Mouse (Mus musculus) gastrocnemius, postnatal 4 days (tissue): ENCODE measurements around the gene Yy1. TPM values are rescaled to one million over a fixed set of nuclear protein-coding genes. Genes with fewer than 3 reads are reported as not detected.
A peak's percentile ranks its signal among the peaks of the same experiment; 100 is the strongest.
"Not testable (repeated sequence)": the region's sequence is repeated elsewhere in the genome, so short reads cannot be mapped to it uniquely, and the experiment has no call there.

ENCODE experiments used
- DNase-seq, 2 experiments: peaks; one replicate each; pipeline ENCODE4 v3.0.0; 2021 to 2022; ENCODE audit warnings: low spot score in 2 of 2, mixed read lengths in 2 of 2
- total RNA-seq, 2 experiments: library from RNA; stranded (reverse); gene quantifications; 2 replicates each; pipeline ENCODE4 v1.2.3; 2021

The Yy1 gene
- total RNA-seq, 2 experiments from 2014 or later, result 36.7 to 43.8 TPM

- DNase-seq, result no peak
Measured at GRCm38 (mm10) chr12:108825561-108826224, 32.9 kb downstream of the Yy1 start.

GRCm38 (mm10) chr12:108826282-108826957, 33.6 kb downstream of the Yy1 start:
- no peak for DNase-seq

GRCm38 (mm10) chr12:108826958-108827535, 34.3 kb downstream of the Yy1 start:
- DNase-seq, result no peak

- DNase-seq, result no peak
Measured at GRCm38 (mm10) chr12:108827641-108828040, 34.9 kb downstream of the Yy1 start.

DNA sequence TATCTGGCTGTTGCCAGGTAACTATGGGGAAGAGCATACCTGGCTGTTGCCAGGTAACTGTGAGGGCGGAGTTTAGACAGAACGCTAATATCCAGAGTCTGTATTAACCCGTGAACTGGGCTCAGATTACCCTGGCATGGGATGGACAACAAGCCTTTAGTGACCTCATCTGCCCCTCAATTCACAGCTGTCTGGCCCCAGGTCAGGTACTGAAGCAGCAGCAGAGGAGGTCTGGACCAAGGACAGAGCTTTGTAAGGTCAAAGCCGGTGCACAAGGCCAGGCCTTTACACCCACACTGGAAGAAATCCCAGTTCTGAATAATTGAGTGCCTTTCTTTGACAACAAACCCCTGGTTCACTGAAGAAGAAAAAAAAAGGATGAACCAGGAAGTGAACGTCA, 36.9 kb downstream of the Yy1 start:
- no peak for DNase-seq

GRCm38 (mm10) chr12:108830358-108830757, 37.6 kb downstream of the Yy1 start:
- DNase-seq, result no peak

GRCm38 (mm10) chr12:108831966-108832643, 39.3 kb downstream of the Yy1 start:
- DNase-seq, result peak in 1 of 2 experiments; percentile 58

DNA sequence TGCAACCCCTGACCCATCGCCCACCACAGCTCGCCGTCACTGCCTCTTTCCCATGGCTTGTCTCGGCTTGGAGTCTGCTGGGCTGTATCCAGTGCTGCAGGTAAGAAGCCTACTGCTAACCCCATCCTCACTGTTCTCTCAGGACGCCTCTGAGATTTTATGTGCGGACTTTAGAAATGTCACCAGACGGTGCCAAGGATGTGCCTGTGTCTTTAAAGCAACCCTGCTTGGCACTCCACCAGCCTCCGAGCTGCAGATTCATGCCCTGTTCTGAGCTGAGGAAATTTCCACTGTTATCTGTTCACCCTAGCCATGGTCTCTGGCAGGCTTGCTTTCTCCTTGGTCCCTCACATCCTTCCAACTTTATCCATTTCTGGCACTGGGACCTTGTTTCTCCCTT, 40.1 kb downstream of the Yy1 start:
- no peak for DNase-seq

DNA sequence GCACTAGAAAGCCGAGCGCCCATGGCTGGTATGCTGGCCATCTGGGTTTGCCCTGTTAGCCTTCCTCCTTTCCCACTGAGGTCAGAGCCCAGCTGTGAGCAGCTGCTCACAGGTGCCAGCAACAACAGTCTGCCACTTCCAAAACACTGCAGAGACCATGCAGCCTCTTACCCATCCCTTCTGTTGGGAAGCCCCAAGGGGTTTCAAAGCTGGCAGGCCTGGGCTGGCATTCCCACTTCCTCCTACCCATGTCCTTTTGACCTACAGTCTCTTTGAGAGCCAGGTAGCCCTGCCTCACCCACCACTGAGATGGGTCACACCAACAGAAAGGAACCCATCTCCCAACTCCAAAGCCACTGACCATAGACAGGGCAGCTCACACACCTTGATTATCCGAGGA, 40.6 kb downstream of the Yy1 start:
- DNase-seq, result no peak

DNA sequence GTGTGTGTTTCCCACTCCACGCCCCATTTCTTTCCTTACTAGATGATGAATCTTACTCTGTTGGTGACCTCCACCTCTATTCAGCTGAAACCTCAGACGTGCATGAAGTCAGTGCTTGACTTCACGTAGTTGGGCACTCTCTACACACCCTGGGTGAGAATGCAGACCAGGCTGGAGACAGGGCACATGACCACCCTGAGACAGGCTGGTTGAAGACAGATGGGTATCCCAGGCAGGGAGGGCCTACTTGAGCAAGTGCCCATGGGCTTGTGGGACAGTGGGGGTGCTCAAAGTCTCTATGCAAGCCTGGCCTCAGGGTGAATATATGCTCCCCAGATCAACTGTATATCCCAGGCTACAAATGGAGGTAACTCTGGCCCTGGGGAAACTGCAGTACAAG, 41.6 kb downstream of the Yy1 start:
- DNase-seq, result no peak

DNA sequence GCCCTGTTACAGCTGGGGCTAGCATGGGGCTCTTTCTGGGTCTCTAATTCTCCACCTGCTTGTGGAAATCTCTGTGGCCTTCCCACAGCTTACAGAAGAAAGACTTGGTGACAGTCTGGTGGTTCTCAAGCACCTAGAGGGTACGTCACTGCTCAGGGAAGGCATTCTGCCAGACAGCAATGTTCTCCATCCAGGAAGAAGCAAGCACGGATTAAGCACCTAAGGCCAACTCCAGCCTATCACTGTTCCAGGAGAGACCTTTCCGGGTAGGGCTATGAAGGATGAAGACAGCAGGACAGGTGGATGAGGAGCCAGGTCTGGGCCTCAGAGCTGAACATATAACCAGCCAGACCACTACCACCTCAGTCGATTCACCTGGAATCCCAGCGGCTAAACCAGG, 42.0 kb downstream of the Yy1 start:
- DNase-seq, result no peak

- peak in 1 of 2 experiments; percentile 41 for DNase-seq
Measured at GRCm38 (mm10) chr12:108835208-108835839, 42.6 kb downstream of the Yy1 start.

- peak; percentile 96 to 97 for DNase-seq
Measured at GRCm38 (mm10) chr12:108835840-108836409, 43.2 kb downstream of the Yy1 start, which contains the start of the genes Slc25a29 and Slc25a47. Gene Slc25a29 (minus strand): TSS chr12:108835883. Gene Slc25a47 (plus strand): TSS chr12:108836046.

- no peak for DNase-seq
Measured at GRCm38 (mm10) chr12:108836722-108837121, 43.9 kb downstream of the Yy1 start.

DNA sequence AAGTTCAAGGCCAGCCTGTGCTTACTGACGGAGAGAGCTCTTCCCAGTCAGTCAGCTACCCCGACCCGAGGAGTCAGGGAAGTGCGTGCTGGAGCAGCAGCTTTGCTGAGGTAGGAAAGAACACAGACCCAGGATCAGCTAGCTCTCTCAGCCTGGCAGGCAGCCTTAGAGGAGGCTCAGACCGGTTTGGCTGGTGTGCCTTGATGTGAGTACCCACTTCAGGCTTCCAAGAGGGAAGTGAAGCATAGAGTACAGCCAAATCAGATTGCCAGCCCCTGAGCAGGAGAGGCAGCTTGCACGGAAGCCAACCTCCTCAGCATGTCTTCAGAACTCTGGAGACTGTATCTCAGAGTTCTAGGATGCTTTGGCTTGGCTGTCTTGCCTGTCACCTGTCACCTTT, 48.4 kb downstream of the Yy1 start:
- DNase-seq, result no peak

GRCm38 (mm10) chr12:108842663-108843062, 49.9 kb downstream of the Yy1 start:
- DNase-seq, result no peak

DNA sequence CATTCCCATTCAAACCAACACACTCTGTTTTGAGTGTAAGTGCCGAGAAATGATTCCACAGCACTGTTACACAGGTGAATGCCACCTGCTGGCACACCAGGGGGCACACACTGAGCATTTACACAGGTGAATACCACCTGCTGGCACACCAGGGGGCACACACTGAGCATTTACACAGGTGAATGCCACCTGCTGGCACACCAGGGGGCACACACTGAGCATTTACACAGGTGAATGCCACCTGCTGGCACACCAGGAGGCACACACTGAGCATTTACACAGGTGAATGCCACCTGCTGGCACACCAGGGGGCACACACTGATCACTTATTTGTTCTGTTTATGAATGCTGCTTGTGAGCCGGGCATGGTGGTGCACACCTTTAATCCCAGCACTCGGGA, 55.3 kb downstream of the Yy1 start:
- not testable (repeated sequence) for DNase-seq

DNA sequence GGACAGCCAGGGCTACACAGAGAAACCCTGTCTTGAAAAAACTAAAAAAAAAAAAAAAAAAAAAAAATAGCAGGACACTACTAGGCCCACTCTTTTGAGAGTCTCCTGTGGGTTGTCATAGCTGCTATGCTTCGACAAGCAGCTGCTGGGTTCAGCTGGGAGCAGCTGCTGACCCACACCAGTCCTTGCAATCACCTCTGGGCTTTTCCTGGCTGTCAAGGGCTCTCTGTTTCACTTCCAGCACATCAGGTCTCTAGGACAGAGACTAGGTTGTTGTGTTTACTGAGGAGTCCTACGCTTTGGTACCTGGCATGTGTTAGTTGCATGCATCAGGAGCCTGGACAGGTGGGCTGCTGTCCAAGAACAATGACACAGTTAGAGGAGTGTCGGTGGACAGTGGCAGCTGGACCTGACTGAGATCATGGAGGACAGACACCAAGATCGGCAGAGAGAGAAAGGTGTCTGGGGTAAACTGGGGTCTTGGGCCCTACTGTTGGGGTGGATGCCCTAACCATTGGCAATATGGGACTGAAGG, 56.8 kb downstream of the Yy1 start:
- no peak for DNase-seq

GRCm38 (mm10) chr12:108850129-108850528, 57.4 kb downstream of the Yy1 start:
- no peak for DNase-seq

- DNase-seq, result no peak
Measured at GRCm38 (mm10) chr12:108850886-108851285, 58.1 kb downstream of the Yy1 start.

DNA sequence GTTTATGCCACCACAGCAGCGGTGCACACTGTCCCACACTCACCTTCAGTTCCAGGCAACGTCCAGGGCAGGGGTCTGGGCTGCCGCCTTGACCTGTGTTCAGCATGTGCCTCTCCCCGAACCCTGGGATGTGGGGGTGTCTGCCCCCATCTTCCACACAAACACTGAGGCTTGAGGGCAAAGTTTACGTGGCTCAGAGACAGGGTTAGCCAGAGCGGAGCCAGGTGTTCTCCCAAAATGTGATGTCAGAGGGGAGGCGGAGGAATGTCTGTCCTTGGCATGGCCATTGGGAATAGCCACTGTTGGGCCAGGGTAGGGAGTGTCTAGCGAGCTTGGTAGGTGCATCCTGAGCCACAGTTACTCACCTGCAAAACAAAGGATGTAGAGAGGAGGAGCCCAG, 60.0 kb downstream of the Yy1 start:
- DNase-seq, result no peak
